8 mouse cellular contexts compared by ENCODE assay signal in the genomic region with DNA sequence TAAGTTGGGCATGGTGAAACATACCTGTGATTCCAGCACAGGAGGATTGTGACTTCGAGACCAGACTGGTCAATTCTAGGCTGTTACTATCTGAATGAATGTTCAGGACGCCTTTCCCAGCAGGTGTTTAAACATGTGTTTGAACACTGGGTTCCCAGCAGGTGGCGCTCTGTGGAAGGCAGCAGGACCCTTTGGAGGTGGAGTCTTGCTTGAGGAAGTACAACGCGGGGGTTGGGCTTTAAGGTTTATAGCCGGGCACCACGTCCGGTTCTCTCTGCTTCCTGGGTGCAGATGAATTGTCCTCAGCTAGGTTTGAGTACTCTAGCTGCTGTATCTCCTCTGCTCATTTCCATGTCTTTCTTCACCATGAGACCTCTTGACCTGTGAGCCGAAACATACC.
DNase-seq lines count a peak whose midpoint lies in the region; ATAC-seq and TF ChIP-seq lines count a peak whose summit lies in the region.

No protein-coding gene starts in this region.

- H3K4me3 ChIP-seq in kidney, adult 2 months (ENCODE audit: insufficient read depth, low read depth, low read length), result no peak overlapping the region
- H3K4me3 ChIP-seq in kidney, embryonic 14.5 days (ENCODE audit: low read length), result no peak overlapping the region
- H3K4me3 ChIP-seq in ES-Bruce4 (ENCODE audit: low read depth, low read length), result no peak overlapping the region
- no peak overlapping the region for H3K4me3 ChIP-seq in heart, embryonic 10.5 days

- TF ChIP-seq EP300 in ES-Bruce4 (IDR thresholded peaks at IDR 0.05; ENCODE audit: insufficient read depth, low read depth, low read length), result no peak

- H3K4me1 ChIP-seq in kidney, adult 2 months (ENCODE audit: control insufficient read depth, insufficient read depth, low read length), result no peaks in the 10 kb centered on the region
- H3K4me1 ChIP-seq in kidney, embryonic 14.5 days (ENCODE audit: control insufficient read depth, insufficient read depth, low read length), result no peaks in the 10 kb centered on the region
- no peaks in the 10 kb centered on the region for H3K4me1 ChIP-seq in ES-Bruce4 (ENCODE audit: control insufficient read depth, insufficient read depth, low read length)
- H3K4me1 ChIP-seq in heart, embryonic 10.5 days, result no peaks in the 10 kb centered on the region

- no peak for DNase-seq in kidney, adult 2 months
- peak; percentile 64 for DNase-seq in adrenal gland, postnatal 14 days
- peak; percentile 66 for DNase-seq in liver
- DNase-seq in spleen, adult 18-20 months, result no peak
- DNase-seq in layer of hippocampus, adult 9-11 months, result no peak
- DNase-seq in heart, embryonic 10.5 days (ENCODE audit: low spot score), result no peak

- peak; percentile 43; the same call in 1 of the 2 replicates for TF ChIP-seq CTCF in kidney, adult 2 months (conservative IDR thresholded peaks at IDR 0.05; ENCODE audit: insufficient read depth, insufficient read length, low read depth, low read length)
- TF ChIP-seq CTCF in ES-Bruce4 (IDR thresholded peaks at IDR 0.05; ENCODE audit: low read depth, low read length), result peak; percentile 69

- no peak for TF ChIP-seq POLR2A in kidney, adult 2 months (IDR thresholded peaks at IDR 0.05; ENCODE audit: low read depth, low read length)
- TF ChIP-seq POLR2A in ES-Bruce4 (IDR thresholded peaks at IDR 0.05; ENCODE audit: insufficient read depth, low read length), result no peak

- H3K4me2 ChIP-seq in kidney, embryonic 14.5 days (replicated peaks; ENCODE audit: low read depth, low read length), result no peak overlapping the region

- no peak for ATAC-seq in kidney, embryonic 14.5 days (ENCODE audit: low FRiP score, low TSS enrichment)

- no peak overlapping the region for H3K27ac ChIP-seq in kidney, adult 2 months (ENCODE audit: insufficient read depth, low read depth, low read length)
- no peak overlapping the region for H3K27ac ChIP-seq in kidney, embryonic 14.5 days (ENCODE audit: low read depth, low read length)
- no peak overlapping the region for H3K27ac ChIP-seq in ES-Bruce4 (ENCODE audit: insufficient read depth, low read length)
- no peak overlapping the region for H3K27ac ChIP-seq in heart, embryonic 10.5 days

- WGBS in kidney, adult 2 months, result 65% methylated on average over 9 of the region's 9 CpGs
- WGBS in kidney, embryonic 14.5 days, result 71% methylated on average over 9 of the region's 9 CpGs
- 63% methylated on average over 9 of the region's 9 CpGs for WGBS in heart, embryonic 10.5 days

- H3K36me3 ChIP-seq in kidney, adult 2 months (ENCODE audit: control insufficient read depth, insufficient read depth, low read length), result no peaks in the 10 kb centered on the region
- no peaks in the 10 kb centered on the region for H3K36me3 ChIP-seq in kidney, embryonic 14.5 days (ENCODE audit: control insufficient read depth, insufficient read depth, low read length)
- H3K36me3 ChIP-seq in ES-Bruce4 (ENCODE audit: control insufficient read depth, insufficient read depth, low read length, poor library complexity, severe bottlenecking), result no peaks in the 10 kb centered on the region
- no peaks in the 10 kb centered on the region for H3K36me3 ChIP-seq in heart, embryonic 10.5 days

- H3K9ac ChIP-seq in kidney, embryonic 14.5 days (ENCODE audit: low read depth, low read length), result no peak overlapping the region
- no peak overlapping the region for H3K9ac ChIP-seq in ES-Bruce4 (ENCODE audit: low read depth, poor library complexity, severe bottlenecking)

- no peaks in the 10 kb centered on the region for H3K27me3 ChIP-seq in kidney, adult 2 months (replicated peaks; ENCODE audit: control insufficient read depth, insufficient read depth, low read length)
- no peaks in the 10 kb centered on the region for H3K27me3 ChIP-seq in kidney, embryonic 14.5 days (ENCODE audit: control insufficient read depth, insufficient read depth, low read length)
- H3K27me3 ChIP-seq in ES-Bruce4 (ENCODE audit: control insufficient read depth, insufficient read depth, low read length, poor library complexity, severe bottlenecking), result no peaks in the 10 kb centered on the region
- H3K27me3 ChIP-seq in heart, embryonic 10.5 days (ENCODE audit: insufficient read depth, poor library complexity, severe bottlenecking), result no peaks in the 10 kb centered on the region

- H3K9me3 ChIP-seq in kidney, embryonic 14.5 days (ENCODE audit: control insufficient read depth, low read length), result no peaks in the 10 kb centered on the region
- H3K9me3 ChIP-seq in ES-Bruce4 (replicated peaks; ENCODE audit: control insufficient read depth, insufficient read depth, low read length, poor library complexity, severe bottlenecking), result no peaks in the 10 kb centered on the region
- H3K9me3 ChIP-seq in heart, embryonic 10.5 days, result no peaks in the 10 kb centered on the region

Comparison
In these comparisons a context has a peak if more than half of its experiments do, and no peak if none do; other contexts are left out.
1. DNase-seq: peak in adrenal gland, postnatal 14 days (single experiment) and liver (single experiment); none in kidney, adult 2 months (single experiment), spleen, adult 18-20 months (0 of 2), layer of hippocampus, adult 9-11 months (single experiment) and heart, embryonic 10.5 days (single experiment).